Mouse (Mus musculus): ENCODE data around the gene Myo1c.
A peak's percentile ranks its signal among the peaks of the same experiment; 100 is the strongest.
"Not testable (repeated sequence)": the region's sequence is repeated elsewhere in the genome, so short reads cannot be mapped to it uniquely, and the experiment has no call there.

Gene Myo1c

GRCm38 (mm10) chr11:75669176-75669852 lies 19.0 kb downstream of the Myo1c start:
- DNase-seq: no peak

- DNase-seq: no peak
Observed at GRCm38 (mm10) chr11:75669853-75670200, 19.5 kb downstream of the Myo1c start.

GRCm38 (mm10) chr11:75671426-75672180 lies 21.3 kb downstream of the Myo1c start:
- no peak for DNase-seq

- no peak for DNase-seq
Observed at GRCm38 (mm10) chr11:75673411-75673810, 23.1 kb downstream of the Myo1c start.

DNA sequence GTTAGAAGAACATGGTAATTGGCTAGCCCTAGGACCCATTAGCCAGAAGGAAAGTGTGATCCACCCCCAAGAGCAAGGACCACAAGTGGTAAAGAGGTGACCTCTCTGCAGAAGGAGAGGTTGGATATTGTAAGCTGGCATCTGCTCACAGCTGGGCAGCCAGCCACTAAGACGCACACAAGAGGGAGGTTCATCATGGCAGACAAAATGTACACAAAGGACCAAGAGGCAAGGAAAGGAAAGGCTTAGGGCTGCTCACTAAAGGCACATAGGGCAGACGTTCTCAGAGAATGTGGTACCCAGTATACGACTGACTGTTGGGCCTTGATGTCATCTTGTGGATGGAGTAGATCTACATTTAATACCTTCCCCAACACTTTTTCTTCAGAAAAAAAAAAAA lies 24.6 kb downstream of the Myo1c start:
- no peak for DNase-seq

DNA sequence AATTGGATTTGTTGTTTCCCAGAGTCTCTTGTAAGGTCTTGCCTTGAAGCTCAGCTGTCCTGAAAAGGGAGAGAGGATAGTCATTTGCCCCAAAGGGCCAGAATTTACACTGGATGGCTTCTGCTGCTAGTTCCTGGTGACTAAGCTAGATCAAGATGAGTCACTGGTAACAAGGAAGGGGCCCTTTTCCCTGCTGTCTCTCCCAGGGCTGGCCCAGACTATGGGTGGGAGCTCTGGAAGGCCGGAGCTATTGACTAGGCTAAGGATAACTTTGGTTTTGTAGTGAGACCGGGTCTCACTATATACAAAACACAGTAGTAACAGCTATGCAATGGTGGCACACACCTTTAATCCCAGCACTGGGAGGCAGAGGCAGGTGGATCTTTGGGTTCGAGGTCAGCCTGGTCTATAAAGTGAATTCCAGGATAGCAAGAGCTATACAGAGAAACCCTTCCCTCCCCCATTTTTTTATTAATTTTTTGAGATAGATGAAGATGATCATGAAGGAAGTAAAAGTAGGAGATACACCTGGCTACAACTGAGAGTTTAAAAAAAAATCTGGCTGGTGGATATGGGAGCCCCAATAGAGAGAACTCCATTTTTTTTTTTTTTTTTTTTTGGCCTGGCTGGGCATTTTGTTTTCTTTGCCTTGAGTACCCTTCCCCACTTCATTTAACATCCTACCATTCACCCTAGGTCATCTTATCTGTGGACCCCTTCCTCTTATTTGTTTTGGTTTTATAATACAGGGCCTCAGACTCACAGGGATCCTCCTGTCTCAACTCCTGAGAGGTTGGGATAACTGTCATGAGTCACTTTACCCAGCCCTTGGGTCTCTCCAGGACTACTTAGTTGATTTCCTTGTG lies 27.8 kb downstream of the Myo1c start:
- no peak for DNase-seq

GRCm38 (mm10) chr11:75678747-75679438 lies 28.6 kb downstream of the Myo1c start, which contains the start of gene Crk:
Crk (plus strand) TSS chr11:75679259.
- DNase-seq: peak; percentile 96 to 98

GRCm38 (mm10) chr11:75679439-75680171 lies 29.3 kb downstream of the Myo1c start:
- DNase-seq: no peak

- no peak for DNase-seq
Observed at GRCm38 (mm10) chr11:75684462-75684861, 34.2 kb downstream of the Myo1c start.

- DNase-seq: no peak
Observed at GRCm38 (mm10) chr11:75684956-75685355, 34.7 kb downstream of the Myo1c start.

DNA sequence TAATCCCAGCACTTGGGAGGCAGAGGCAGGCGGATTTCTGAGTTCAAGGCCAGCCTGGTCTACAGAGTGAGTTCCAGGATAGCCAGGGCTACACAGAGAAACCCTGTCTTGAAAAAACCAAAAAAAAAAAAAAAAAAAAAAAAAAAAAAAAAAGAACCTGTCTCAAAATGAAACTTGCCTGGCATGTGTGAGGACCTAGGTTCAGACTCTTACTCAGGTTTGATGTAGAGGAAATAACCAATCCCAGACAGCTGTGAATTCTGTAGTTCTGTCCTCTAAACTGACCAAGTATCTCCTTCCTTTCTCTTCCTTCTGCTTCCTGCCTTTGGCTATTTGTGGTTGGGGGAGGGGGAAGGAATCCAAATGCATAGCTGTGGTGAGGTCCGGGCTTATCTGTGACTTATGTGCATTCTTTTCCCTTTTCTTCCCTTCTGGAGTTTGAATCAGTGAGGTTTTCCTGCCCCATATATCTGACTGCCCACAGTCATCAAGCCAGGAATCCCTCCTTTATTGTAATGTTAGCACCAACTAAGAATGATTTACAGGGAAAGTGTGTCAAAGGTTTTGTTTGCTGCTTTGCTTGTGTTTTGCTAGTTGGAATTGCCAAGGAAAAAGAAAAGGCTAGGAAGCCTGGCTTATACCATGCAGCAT lies 37.2 kb downstream of the Myo1c start:
- DNase-seq: no peak

GRCm38 (mm10) chr11:75688132-75688531 lies 37.8 kb downstream of the Myo1c start:
- no peak for DNase-seq

DNA sequence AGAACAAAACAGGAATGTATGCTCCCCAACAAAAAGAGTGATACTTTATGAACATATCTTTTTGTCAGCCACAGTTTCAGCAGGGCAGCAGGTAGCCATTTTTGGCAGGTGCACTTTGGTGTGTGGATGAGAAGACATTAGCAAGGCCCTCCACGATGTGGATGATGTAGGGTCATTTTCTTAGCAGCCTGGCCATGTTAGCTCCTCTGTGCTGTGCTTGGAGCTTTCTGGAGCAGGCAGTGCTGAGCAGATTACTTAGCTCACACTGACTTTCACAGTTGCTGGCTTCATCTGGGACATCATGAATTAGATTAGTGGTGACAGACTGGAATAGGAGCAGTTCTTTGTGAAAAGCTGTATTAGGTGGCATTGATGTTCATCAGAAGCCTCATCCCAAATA lies 39.7 kb downstream of the Myo1c start:
- no peak for DNase-seq

DNA sequence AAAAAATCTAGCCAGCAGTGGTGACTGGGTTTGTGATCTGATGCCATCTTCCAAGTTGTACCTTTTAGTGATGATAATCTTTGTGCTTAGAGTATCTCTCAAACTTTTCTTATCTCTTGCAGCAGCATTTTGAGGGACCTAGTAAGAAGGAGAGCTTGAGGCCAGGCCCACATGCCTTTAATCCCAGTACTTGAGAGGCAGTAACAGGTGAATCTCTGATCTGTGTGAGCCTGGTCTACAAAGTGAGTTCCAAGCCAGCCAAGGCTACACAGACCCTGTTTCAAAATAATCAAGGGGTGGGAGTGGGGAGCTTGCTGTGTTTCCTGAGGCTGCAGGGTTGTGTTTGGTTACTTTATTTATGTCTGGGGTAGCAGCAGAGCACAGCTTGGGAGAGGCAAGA lies 40.7 kb downstream of the Myo1c start:
- DNase-seq: no peak

- no peak for DNase-seq
Observed at GRCm38 (mm10) chr11:75693570-75693969, 43.3 kb downstream of the Myo1c start.

- DNase-seq: not testable (repeated sequence)
Observed at GRCm38 (mm10) chr11:75697464-75697863, 47.2 kb downstream of the Myo1c start.

DNA sequence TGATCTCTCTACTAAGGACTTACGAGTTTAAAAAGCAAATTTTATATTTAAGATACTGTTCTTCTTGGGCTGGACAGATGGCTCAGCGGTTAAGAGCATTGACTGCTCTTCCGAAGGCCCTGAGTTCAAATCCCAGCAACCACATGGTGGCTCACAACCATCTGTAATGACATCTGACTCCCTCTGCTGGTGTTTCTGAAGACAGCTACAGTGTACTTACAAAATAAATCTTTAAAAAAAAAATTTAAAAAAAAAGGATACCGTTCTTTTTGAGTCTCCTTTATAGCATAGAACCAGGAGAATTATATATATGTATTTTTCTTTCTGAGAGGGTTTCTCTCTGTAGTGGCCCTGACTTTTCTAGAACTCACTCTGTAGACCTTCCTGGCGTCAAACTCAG lies 50.3 kb downstream of the Myo1c start:
- no peak for DNase-seq

DNA sequence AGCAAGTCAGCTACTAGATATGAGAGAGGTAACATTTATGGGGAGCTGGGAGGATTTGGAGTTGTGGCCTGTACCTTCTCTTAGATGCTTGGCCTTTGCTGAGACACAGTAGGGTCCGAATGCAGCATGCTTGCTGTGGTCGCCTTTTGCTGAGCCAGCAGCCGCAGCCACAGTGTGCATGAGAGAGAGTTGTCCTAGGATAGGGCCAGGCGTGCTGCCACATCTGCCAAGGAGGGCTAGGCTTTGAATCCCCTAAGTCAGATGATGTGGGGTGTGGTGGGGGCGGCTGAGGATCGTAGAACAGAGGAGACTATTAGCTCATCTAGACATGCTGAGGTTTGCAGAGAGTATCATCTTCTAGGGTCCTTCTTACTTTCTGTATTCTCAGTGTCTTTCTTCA lies 52.5 kb downstream of the Myo1c start:
- no peak for DNase-seq

DNA sequence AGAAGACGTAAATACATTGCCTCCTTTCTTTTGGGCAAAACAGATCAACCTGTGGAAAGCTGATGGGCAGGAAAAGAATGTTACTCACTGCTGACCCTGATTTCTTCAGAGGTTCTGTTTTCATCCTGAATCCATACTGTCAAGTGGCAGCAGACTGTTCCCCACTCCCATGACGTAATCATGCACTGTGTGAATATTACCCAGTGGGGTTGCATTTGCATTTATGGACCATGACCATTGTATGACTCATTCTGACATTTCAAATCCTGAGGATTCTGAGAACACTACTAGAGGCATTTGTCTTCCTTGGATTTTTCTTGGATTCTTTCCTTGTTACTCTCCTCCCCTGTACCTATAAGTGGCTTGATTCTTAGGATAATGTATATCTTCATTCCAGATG lies 53.4 kb downstream of the Myo1c start:
- no peak for DNase-seq

GRCm38 (mm10) chr11:75713949-75714348 lies 63.6 kb downstream of the Myo1c start:
- no peak for DNase-seq

- DNase-seq: peak; percentile 29 to 35
Observed at GRCm38 (mm10) chr11:75715556-75715955, 65.3 kb downstream of the Myo1c start.
